Mouse (Mus musculus) ES-Bruce4 (cell line): ENCODE results near the gene Olfr1256. TPM values are rescaled to one million over a fixed set of nuclear protein-coding genes. Genes with fewer than 3 reads are reported as not detected.

Source experiments
- H3K27ac ChIP-seq: 2 replicates; pipeline ENCODE4 v1.5.1; 2012; ENCODE audit warnings: low read length, inconsistent platforms; ENCODE audit not compliant: insufficient read depth
- H3K27me3 ChIP-seq: 2 replicates; pipeline ENCODE4 v1.6.1; 2012; ENCODE audit warnings: mild to moderate bottlenecking, low read length, inconsistent platforms; ENCODE audit not compliant: control insufficient read depth, poor library complexity, insufficient read depth, severe bottlenecking
- H3K36me3 ChIP-seq: 2 replicates; pipeline ENCODE4 v1.6.1; 2012; ENCODE audit warnings: inconsistent platforms, mild to moderate bottlenecking, low read length, moderate library complexity; ENCODE audit not compliant: control insufficient read depth, poor library complexity, insufficient read depth, severe bottlenecking
- H3K4me1 ChIP-seq: one replicate; pipeline ENCODE4 v1.8.1; 2011; ENCODE audit warnings: low read length; ENCODE audit not compliant: control insufficient read depth, insufficient read depth
- H3K4me3 ChIP-seq: 2 replicates; pipeline ENCODE4 v1.5.1; 2011; ENCODE audit warnings: low read depth, mild to moderate bottlenecking, low read length
- H3K9ac ChIP-seq: 2 replicates; pipeline ENCODE4 v1.6.1; 2012; ENCODE audit warnings: low read depth, mild to moderate bottlenecking, inconsistent platforms; ENCODE audit not compliant: poor library complexity, severe bottlenecking
- H3K9me3 ChIP-seq: replicated peaks from 2 replicates; pipeline ENCODE4 v1.6.1; 2012; ENCODE audit warnings: mild to moderate bottlenecking, low read length, inconsistent platforms; ENCODE audit not compliant: control insufficient read depth, poor library complexity, insufficient read depth, severe bottlenecking
- CTCF ChIP-seq: IDR thresholded peaks from one replicate; pipeline ENCODE4 v1.8.1; 2011; ENCODE audit warnings: low read depth, low read length
- EP300 ChIP-seq: IDR thresholded peaks from 2 replicates; pipeline ENCODE4 v1.6.1; 2011; ENCODE audit warnings: low read depth, low read length; ENCODE audit not compliant: insufficient read depth
- POLR2A ChIP-seq: IDR thresholded peaks from one replicate; pipeline ENCODE4 v1.8.1; 2011; ENCODE audit warnings: low read length; ENCODE audit not compliant: insufficient read depth
- polyA plus RNA-seq: library from polyadenylated mRNA; stranded (reverse); fragments of >200 nt; gene quantifications from 2 replicates; pipeline ENCODE4 v1.2.4, GENCODE M21; 2011; ENCODE audit warnings: low read depth; ENCODE audit not compliant: missing spikeins, insufficient read depth, insufficient read length

Olfr1256 gene
- polyA plus RNA-seq, 1 experiment = not detected

DNA sequence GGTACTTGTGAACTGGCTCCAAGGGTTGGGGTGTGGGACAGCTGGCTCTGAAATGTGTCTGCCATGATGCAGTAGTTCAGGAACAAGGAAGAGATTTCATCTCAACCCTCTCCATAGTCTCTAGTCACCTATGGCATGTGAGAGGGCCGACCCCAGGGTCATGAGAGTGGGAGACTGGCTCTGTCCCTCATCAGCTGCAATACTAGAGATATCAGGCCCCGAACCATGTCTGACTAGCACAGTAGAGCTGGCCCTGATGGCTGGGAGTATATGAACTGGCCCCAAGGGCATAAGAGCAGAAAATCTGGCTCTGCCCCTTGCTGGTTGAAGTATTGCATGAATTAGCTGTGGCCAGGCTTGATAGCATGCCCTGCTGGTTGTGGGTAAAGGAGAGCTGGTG lies 30.6 kb downstream of the Olfr1256 start:
- no peaks in the 10 kb centered on the region for H3K27me3 ChIP-seq
- H3K9ac ChIP-seq = no peak overlapping the region
- no peaks in the 10 kb centered on the region for H3K4me1 ChIP-seq
- H3K4me3 ChIP-seq = no peak overlapping the region
- TF ChIP-seq EP300 (no peak), POLR2A (no peak), CTCF (no peak)
- H3K9me3 ChIP-seq = no peaks in the 10 kb centered on the region
- H3K27ac ChIP-seq = no peak overlapping the region
- no peaks in the 10 kb centered on the region for H3K36me3 ChIP-seq

DNA sequence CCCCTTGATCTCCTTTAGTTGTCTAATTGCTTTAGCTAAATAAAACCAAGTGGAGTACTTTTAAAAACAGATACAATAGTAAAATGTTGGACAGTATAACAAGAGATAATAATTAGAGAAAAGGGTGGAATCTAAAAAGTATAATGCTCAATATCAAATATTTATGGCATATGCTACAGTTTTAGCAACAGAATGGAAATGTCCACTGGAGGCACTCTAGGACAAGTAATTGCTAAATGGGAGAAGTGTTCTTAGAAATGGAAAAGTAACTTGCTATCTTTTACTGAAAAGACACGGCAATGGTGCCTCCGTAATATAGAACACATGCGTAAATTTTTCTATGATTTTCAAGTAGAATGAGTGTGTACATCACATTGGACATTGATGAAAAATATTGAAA lies 41.8 kb downstream of the Olfr1256 start:
- H3K9ac ChIP-seq = no peak overlapping the region
- no peak overlapping the region for H3K27ac ChIP-seq
- no peaks in the 10 kb centered on the region for H3K4me1 ChIP-seq
- no peaks in the 10 kb centered on the region for H3K9me3 ChIP-seq
- no peak overlapping the region for H3K4me3 ChIP-seq
- no peaks in the 10 kb centered on the region for H3K36me3 ChIP-seq
- no peaks in the 10 kb centered on the region for H3K27me3 ChIP-seq
- no peak for TF ChIP-seq CTCF
- no peak for TF ChIP-seq POLR2A
- TF ChIP-seq EP300 = no peak

DNA sequence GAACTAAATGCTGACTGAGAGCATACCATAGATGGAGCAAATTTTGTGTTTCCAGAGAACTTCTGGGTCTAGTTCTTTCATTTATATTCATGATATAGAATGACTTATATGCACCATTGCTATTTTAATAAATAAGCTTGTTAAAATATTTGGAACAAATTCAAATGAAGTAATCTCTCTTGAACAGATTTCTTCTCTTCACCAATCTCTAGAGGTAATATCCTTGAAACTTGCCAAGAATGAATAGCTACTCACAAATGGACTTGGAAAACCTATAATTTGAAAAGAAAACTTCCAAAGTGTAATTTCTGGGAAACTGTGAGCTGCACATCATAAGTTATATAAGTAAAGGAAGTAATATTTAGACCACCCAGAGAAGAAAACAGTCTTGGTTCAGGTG lies 47.8 kb downstream of the Olfr1256 start, which contains the start of gene Olfr1254:
Olfr1254 (minus strand) TSS at position 101 of the 400 bp plus-strand sequence.
- H3K9me3 ChIP-seq = no peaks in the 10 kb centered on the region
- no peak within 1 kb of the TSS for H3K4me3 ChIP-seq
- TF ChIP-seq POLR2A (no peak), CTCF (no peak), EP300 (no peak)
- no peaks in the 10 kb centered on the region for H3K4me1 ChIP-seq
- H3K36me3 ChIP-seq = no peaks in the 10 kb centered on the region
- H3K27ac ChIP-seq = no peak within 1 kb of the TSS
- no peaks in the 10 kb centered on the region for H3K27me3 ChIP-seq
- no peak within 1 kb of the TSS for H3K9ac ChIP-seq

Other genes starting within 250 kb of the Olfr1256 start
- not detected in 2 replicates for gene Olfr1246, start 248.4 kb downstream of the Olfr1256 start, polyA plus RNA-seq
- gene Olfr1247, start 227.4 kb downstream of the Olfr1256 start, polyA plus RNA-seq = not detected in 2 replicates
- not detected in 2 replicates for gene Olfr1248, start 223.3 kb downstream of the Olfr1256 start, polyA plus RNA-seq
- not detected in 2 replicates for gene Olfr1249, start 206.6 kb downstream of the Olfr1256 start, polyA plus RNA-seq
- gene Olfr1250, start 180.1 kb downstream of the Olfr1256 start, polyA plus RNA-seq = not detected in 2 replicates
- not detected in 2 replicates for gene Olfr1251, start 169.6 kb downstream of the Olfr1256 start, polyA plus RNA-seq
- not detected in 2 replicates for gene Olfr1252, start 116.5 kb downstream of the Olfr1256 start, polyA plus RNA-seq
- gene Olfr1253, start 84.5 kb downstream of the Olfr1256 start, polyA plus RNA-seq = not detected in 2 replicates
- gene Olfr1254, start 47.9 kb downstream of the Olfr1256 start, polyA plus RNA-seq = not detected in 2 replicates
- not detected in 2 replicates for gene Olfr1255, start 29.5 kb downstream of the Olfr1256 start, polyA plus RNA-seq
- not detected in 2 replicates for gene Olfr48, start 6.7 kb upstream of the Olfr1256 start, polyA plus RNA-seq
- gene Olfr1257, start 36.9 kb upstream of the Olfr1256 start, polyA plus RNA-seq = not detected in 2 replicates
- not detected in 2 replicates for gene Olfr1258, start 85.8 kb upstream of the Olfr1256 start, polyA plus RNA-seq
- not detected in 2 replicates for gene Olfr1259, start 107.1 kb upstream of the Olfr1256 start, polyA plus RNA-seq
- not detected in 2 replicates for gene Olfr1260, start 132.8 kb upstream of the Olfr1256 start, polyA plus RNA-seq
- gene Olfr1261, start 149.7 kb upstream of the Olfr1256 start, polyA plus RNA-seq = not detected in 2 replicates
- not detected in 2 replicates for gene Olfr1262, start 158.6 kb upstream of the Olfr1256 start, polyA plus RNA-seq
- not detected in 2 replicates for gene Olfr1263, start 170.6 kb upstream of the Olfr1256 start, polyA plus RNA-seq
- gene Olfr1264, start 184.0 kb upstream of the Olfr1256 start, polyA plus RNA-seq = not detected in 2 replicates
- gene Olfr1265, start 193.8 kb upstream of the Olfr1256 start, polyA plus RNA-seq = not detected in 2 replicates
- not detected in 2 replicates for gene Olfr140, start 222.0 kb upstream of the Olfr1256 start, polyA plus RNA-seq